Mouse (Mus musculus) B cell, adult 2 months (primary cell): ENCODE results near the gene Olfr1352.
"Not testable (repeated sequence)": the region's sequence is repeated elsewhere in the genome, so short reads cannot be mapped to it uniquely, and the experiment has no call there.

Experiments
- DNase-seq, 2 experiments: peaks; one replicate each; pipeline ENCODE4 v3.0.0; 2022

Olfr1352 gene

DNA sequence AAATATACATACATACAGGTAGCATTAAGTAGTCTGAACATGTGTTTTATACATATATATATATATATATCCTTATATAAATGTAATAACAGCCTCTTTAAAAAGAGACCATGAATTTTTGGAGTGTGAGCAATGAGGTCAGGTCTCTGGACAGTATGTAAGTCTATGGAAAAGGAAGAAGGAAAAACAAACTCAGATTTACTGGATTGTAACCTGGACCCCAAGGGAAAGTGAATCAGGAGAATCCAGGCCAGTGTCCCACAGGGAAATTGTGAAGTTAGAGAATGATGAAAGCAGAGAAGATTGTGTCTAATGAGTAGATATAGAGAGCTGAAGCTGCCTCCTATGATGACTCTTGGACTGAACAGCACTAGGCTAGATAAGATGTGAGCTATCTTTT lies at the start of gene Olfr1352:
Gene Olfr1352 (plus strand): TSS at position 301 of the 400 bp plus-strand sequence.
- DNase-seq: no peak

DNA sequence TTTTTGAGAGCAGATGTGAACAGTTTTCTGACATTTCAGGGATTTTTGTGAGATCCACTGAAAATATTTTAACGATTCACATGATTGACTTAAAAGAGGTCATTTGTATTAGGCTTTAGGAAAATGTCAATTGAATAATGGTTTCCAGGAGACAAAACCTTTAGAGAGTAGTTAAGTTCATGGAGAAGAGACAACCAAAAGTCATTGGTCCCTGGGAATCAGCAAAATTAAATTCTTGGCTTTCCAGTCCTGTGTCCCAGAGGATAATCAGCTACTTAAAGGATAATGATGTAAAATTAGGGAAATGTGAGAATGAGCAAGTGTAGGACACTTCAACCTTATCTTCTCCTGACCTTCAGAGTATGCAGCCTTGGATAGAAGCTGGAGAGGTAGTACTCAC lies 30.5 kb upstream of the Olfr1352 start, which contains the start of gene Olfr8:
Gene Olfr8 (plus strand): TSS at position 301 of the 400 bp plus-strand sequence.
- not testable (repeated sequence) for DNase-seq

DNA sequence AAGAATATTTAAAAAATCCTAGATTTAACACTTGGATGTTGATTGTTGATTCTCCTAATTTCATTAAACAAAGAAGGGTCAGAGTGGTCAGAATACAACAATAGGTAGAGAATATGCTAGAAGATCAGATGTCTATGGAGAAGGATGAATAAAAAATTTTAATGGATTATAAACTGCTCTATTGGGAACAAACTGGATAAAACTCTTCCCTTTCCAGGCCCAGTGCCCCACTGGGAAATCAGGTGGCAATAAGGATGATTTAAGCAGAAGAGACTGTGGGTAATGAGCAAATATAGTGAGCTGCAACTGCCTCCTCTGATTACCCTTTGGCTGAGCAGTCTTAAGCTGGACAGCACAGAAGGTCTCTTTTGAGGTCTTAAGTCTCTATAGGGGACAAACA lies 17.8 kb upstream of the Olfr1352 start, which contains the start of gene Olfr1353:
Gene Olfr1353 (plus strand): TSS at position 301 of the 400 bp plus-strand sequence.
- DNase-seq: not testable (repeated sequence)

DNA sequence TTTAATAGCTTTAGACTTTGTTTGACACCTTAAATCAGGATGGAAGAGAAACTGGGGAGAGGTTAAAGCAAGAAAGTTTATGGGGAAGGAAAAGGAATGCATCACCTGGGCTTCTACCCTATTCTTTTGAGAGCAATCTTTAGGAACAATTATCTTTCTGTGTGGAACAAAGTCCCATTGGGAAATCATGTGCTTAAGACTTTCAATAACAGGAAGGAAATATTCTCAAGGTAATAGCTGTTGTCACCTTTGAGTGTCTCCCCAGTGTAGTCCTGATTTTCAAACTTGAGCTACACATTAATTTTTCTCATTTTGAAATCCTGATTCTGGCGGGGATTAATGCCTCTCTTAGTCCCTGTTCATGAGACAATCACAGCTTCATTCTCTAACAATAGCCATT lies 31.3 kb downstream of the Olfr1352 start, which contains the start of gene Olfr1351:
Gene Olfr1351 (plus strand): TSS at position 301 of the 400 bp plus-strand sequence.
- DNase-seq: no peak

DNA sequence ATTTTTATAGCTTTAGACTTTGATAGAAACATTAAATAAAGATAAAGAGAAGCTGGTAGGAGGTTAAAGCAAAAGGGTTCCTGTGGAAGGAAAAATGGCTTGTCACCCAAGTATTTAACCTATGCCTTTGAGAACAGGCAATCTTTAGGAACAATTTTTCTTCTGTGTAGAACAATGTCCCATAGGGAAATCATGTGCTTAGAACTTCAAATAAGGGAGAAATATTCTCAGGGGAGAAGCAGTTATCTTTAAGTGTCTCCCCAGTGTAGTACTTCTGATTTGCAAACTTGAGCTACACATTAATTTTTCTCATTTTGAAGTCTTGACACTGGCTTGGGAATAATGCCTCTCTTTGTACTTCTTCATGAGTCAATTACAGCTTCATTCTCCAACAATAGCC lies 47.6 kb downstream of the Olfr1352 start, which contains the start of gene Olfr57:
Gene Olfr57 (plus strand): TSS at position 301 of the 400 bp plus-strand sequence.
- DNase-seq: no peak
